Mouse (Mus musculus): ENCODE measurements around the gene Cpa1. TPM values are rescaled to one million over a fixed set of nuclear protein-coding genes. Genes with fewer than 3 reads are reported as not detected.

Gene Cpa1
- total and polyA plus RNA-seq, 3 experiments: not detected

- H3K9me3 ChIP-seq (replicated peaks; ENCODE audit: insufficient read depth, low read length): no peaks in the 10 kb centered on the region
- H3K4me3 ChIP-seq (ENCODE audit: control insufficient read depth in 1 of 2, insufficient read depth in 1 of 2, low read depth in 2 of 2, low read length in 2 of 2): no peak overlapping the region
- H3K36me3 ChIP-seq (ENCODE audit: control insufficient read depth in 1 of 2, insufficient read depth in 2 of 2, low read length in 2 of 2): no peaks in the 10 kb centered on the region; a peak in 1 of 4 replicates
- H3K9ac ChIP-seq (ENCODE audit: control insufficient read depth, low read depth, low read length, poor library complexity, severe bottlenecking): no peak overlapping the region
- H3K4me1 ChIP-seq (ENCODE audit: control insufficient read depth in 1 of 2, insufficient read depth in 2 of 2, low read length in 2 of 2): no peaks in the 10 kb centered on the region
- H3K27me3 ChIP-seq (ENCODE audit: control insufficient read depth in 1 of 2, insufficient read depth in 2 of 2, low read length in 2 of 2): no peaks in the 10 kb centered on the region
- DNase-seq (ENCODE audit: low read depth, low spot score): no peak
- TF ChIP-seq POLR2AphosphoS2 (IDR thresholded peaks at IDR 0.05; ENCODE audit: low read length): no peak
- no peak for TF ChIP-seq UBTF (IDR thresholded peaks at IDR 0.05; ENCODE audit: borderline replicate concordance, insufficient read depth, low read depth, low read length)
- TF ChIP-seq JUND (IDR thresholded peaks at IDR 0.05; ENCODE audit: low read depth, low read length): no peak
- no peak for TF ChIP-seq CHD1 (IDR thresholded peaks at IDR 0.05; ENCODE audit: low read depth, low read length)
- no peak for TF ChIP-seq E2F4 (IDR thresholded peaks at IDR 0.05; ENCODE audit: borderline replicate concordance, low read depth, low read length)
- TF ChIP-seq HCFC1 (IDR thresholded peaks at IDR 0.05; ENCODE audit: low read depth, low read length): no peak
- TF ChIP-seq EP300 (IDR thresholded peaks at IDR 0.05; ENCODE audit: low read depth in 1 of 2, low read length in 2 of 2): no peak
- no peak for TF ChIP-seq MAZ (IDR thresholded peaks at IDR 0.05; ENCODE audit: low read depth, low read length)
- no peak for TF ChIP-seq ZC3H11A (IDR thresholded peaks at IDR 0.05; ENCODE audit: low read depth, low read length)
- TF ChIP-seq MAX (IDR thresholded peaks at IDR 0.05; ENCODE audit: low read length): no peak
- no peaks in the 10 kb centered on the region for H3K79me2 ChIP-seq (ENCODE audit: control insufficient read depth, insufficient read depth, low read length, poor library complexity)
- no peak overlapping the region for H3K27ac ChIP-seq (ENCODE audit: control insufficient read depth, low read depth, low read length)
Measured at GRCm38 (mm10) chr6:30666043-30666442, 27.0 kb downstream of the Cpa1 start.

- no peak for DNase-seq (ENCODE audit: low read depth, low spot score)
- H3K79me2 ChIP-seq (ENCODE audit: control insufficient read depth, insufficient read depth, low read length, poor library complexity): no peaks in the 10 kb centered on the region
- H3K9ac ChIP-seq (ENCODE audit: control insufficient read depth, low read depth, low read length, poor library complexity, severe bottlenecking): no peak overlapping the region
- no peak for TF ChIP-seq GATA1 (IDR thresholded peaks at IDR 0.05; ENCODE audit: low read depth, low read length)
- no peak for TF ChIP-seq NRF1 (IDR thresholded peaks at IDR 0.05; ENCODE audit: insufficient read depth, low read depth, low read length, poor library complexity, severe bottlenecking)
- no peak for TF ChIP-seq USF2 (IDR thresholded peaks at IDR 0.05; ENCODE audit: borderline replicate concordance in 1 of 2, insufficient read depth in 1 of 2, low read depth in 1 of 2, low read length in 2 of 2)
- no peak for TF ChIP-seq CHD1 (IDR thresholded peaks at IDR 0.05; ENCODE audit: low read depth, low read length)
- TF ChIP-seq TCF12 (IDR thresholded peaks at IDR 0.05; ENCODE audit: low read depth, low read length): no peak
- no peak for TF ChIP-seq MAX (IDR thresholded peaks at IDR 0.05; ENCODE audit: low read length)
- TF ChIP-seq KAT2A (conservative IDR thresholded peaks at IDR 0.05; ENCODE audit: low read depth, low read length): no peak
- TF ChIP-seq UBTF (IDR thresholded peaks at IDR 0.05; ENCODE audit: borderline replicate concordance, insufficient read depth, low read depth, low read length): no peak
- TF ChIP-seq MAFK (IDR thresholded peaks at IDR 0.05; ENCODE audit: borderline replicate concordance, low read depth, low read length): no peak
- TF ChIP-seq E2F4 (IDR thresholded peaks at IDR 0.05; ENCODE audit: borderline replicate concordance, low read depth, low read length): no peak
- TF ChIP-seq ZMIZ1 (IDR thresholded peaks at IDR 0.05; ENCODE audit: low read depth, low read length): no peak
- TF ChIP-seq GABPA (IDR thresholded peaks at IDR 0.05; ENCODE audit: low read depth, low read length): no peak
- no peak for TF ChIP-seq MEF2A (IDR thresholded peaks at IDR 0.05; ENCODE audit: extremely low read depth, insufficient replicate concordance, low read depth, low read length, poor library complexity, severe bottlenecking)
- no peak for TF ChIP-seq ZC3H11A (IDR thresholded peaks at IDR 0.05; ENCODE audit: low read depth, low read length)
- no peak for TF ChIP-seq POLR2AphosphoS5 (IDR thresholded peaks at IDR 0.05; ENCODE audit: borderline replicate concordance, low read depth, low read length)
- TF ChIP-seq POLR2A (IDR thresholded peaks at IDR 0.05; ENCODE audit: control insufficient read depth in 1 of 2, insufficient read depth in 1 of 2, low read depth in 1 of 2, low read length in 2 of 2, poor library complexity in 1 of 2): no peak
- TF ChIP-seq ZNF384 (IDR thresholded peaks at IDR 0.05; ENCODE audit: low read depth, low read length): no peak
- no peak for TF ChIP-seq TAL1 (IDR thresholded peaks at IDR 0.05; ENCODE audit: low read length)
- no peak for TF ChIP-seq HCFC1 (IDR thresholded peaks at IDR 0.05; ENCODE audit: low read depth, low read length)
- H3K4me3 ChIP-seq (ENCODE audit: control insufficient read depth in 1 of 2, insufficient read depth in 1 of 2, low read depth in 2 of 2, low read length in 2 of 2): no peak overlapping the region
- no peaks in the 10 kb centered on the region; a peak in 1 of 4 replicates for H3K36me3 ChIP-seq (ENCODE audit: control insufficient read depth in 1 of 2, insufficient read depth in 2 of 2, low read length in 2 of 2)
- no peak overlapping the region for H3K27ac ChIP-seq (ENCODE audit: control insufficient read depth, low read depth, low read length)
- H3K27me3 ChIP-seq (ENCODE audit: control insufficient read depth in 1 of 2, insufficient read depth in 2 of 2, low read length in 2 of 2): no peaks in the 10 kb centered on the region
- no peaks in the 10 kb centered on the region for H3K4me1 ChIP-seq (ENCODE audit: control insufficient read depth in 1 of 2, insufficient read depth in 2 of 2, low read length in 2 of 2)
- H3K9me3 ChIP-seq (replicated peaks; ENCODE audit: insufficient read depth, low read length): no peaks in the 10 kb centered on the region
Measured at GRCm38 (mm10) chr6:30667585-30667984, 28.6 kb downstream of the Cpa1 start.
